ENCODE assay signal across 8 mouse cellular contexts in genomic region chr12:87148136-87148535, GRCm38 (mm10). TPM values are rescaled to one million over a fixed set of nuclear protein-coding genes. Genes with fewer than 3 reads are reported as not detected.
A peak's percentile ranks its signal among the peaks of the same experiment; 100 is the strongest.
DNase-seq lines count a peak whose midpoint lies in the region; ATAC-seq and TF ChIP-seq lines count a peak whose summit lies in the region.

No protein-coding gene starts in this region.

- H3K27ac ChIP-seq in left cerebral cortex, adult 2 months = peak overlapping the region; percentile 96
- H3K27ac ChIP-seq in embryonic facial prominence, embryonic 15.5 days (replicated peaks) = peak overlapping the region; percentile 98
- H3K27ac ChIP-seq in kidney, postnatal 0 days = peak overlapping the region; percentile 81
- peak overlapping the region; percentile 98 for H3K27ac ChIP-seq in midbrain, embryonic 14.5 days (replicated peaks; ENCODE audit: low read depth, low read length)

- ATAC-seq in embryonic facial prominence, embryonic 15.5 days (ENCODE audit: insufficient number of reproducible peaks, low FRiP score, low TSS enrichment, low read depth) = no peak
- ATAC-seq in kidney, postnatal 0 days (replicated peaks; ENCODE audit: low FRiP score, low read depth) = peak; percentile 9; the same call in 1 of the 2 replicates
- ATAC-seq in midbrain, embryonic 14.5 days (ENCODE audit: low FRiP score, low TSS enrichment) = no peak
- no peak for ATAC-seq in megakaryocyte progenitor cell, adult 5-6 weeks (replicated peaks; ENCODE audit: poor library complexity)
- ATAC-seq in inflammation-experienced regulatory T-cells, adult 6 months = no peak

- H3K9ac ChIP-seq in embryonic facial prominence, embryonic 15.5 days = peak overlapping the region; percentile 80
- peak overlapping the region; percentile 70 for H3K9ac ChIP-seq in kidney, postnatal 0 days (ENCODE audit: low read depth, low read length)
- H3K9ac ChIP-seq in midbrain, embryonic 14.5 days (replicated peaks; ENCODE audit: low read length) = peak overlapping the region; percentile 80

- H3K9me3 ChIP-seq in embryonic facial prominence, embryonic 15.5 days (replicated peaks) = no peaks in the 10 kb centered on the region
- H3K9me3 ChIP-seq in kidney, postnatal 0 days (replicated peaks; ENCODE audit: low read length) = no peaks in the 10 kb centered on the region
- 0 out of 2 replicates have a peak, but pooled peaks cover 2% of the 10 kb centered on the region for H3K9me3 ChIP-seq in midbrain, embryonic 14.5 days (ENCODE audit: control insufficient read depth, low read length)

- H3K4me3 ChIP-seq in left cerebral cortex, adult 2 months = peak overlapping the region; percentile 92
- H3K4me3 ChIP-seq in embryonic facial prominence, embryonic 15.5 days (replicated peaks) = peak overlapping the region; percentile 95
- peak overlapping the region; percentile 64 for H3K4me3 ChIP-seq in kidney, postnatal 0 days (replicated peaks; ENCODE audit: low read depth, low read length)
- H3K4me3 ChIP-seq in midbrain, embryonic 14.5 days (replicated peaks; ENCODE audit: low read depth, low read length) = peak overlapping the region; percentile 92

- H3K36me3 ChIP-seq in embryonic facial prominence, embryonic 15.5 days = no peaks in the 10 kb centered on the region; the same call in 1 of the 2 replicates
- no peaks in the 10 kb centered on the region for H3K36me3 ChIP-seq in kidney, postnatal 0 days (ENCODE audit: insufficient read depth, low read length)
- H3K36me3 ChIP-seq in midbrain, embryonic 14.5 days (ENCODE audit: control insufficient read depth, insufficient read depth, low read length) = no peaks in the 10 kb centered on the region

- peak overlapping the region; percentile 60 for H3K4me2 ChIP-seq in embryonic facial prominence, embryonic 15.5 days (replicated peaks)
- H3K4me2 ChIP-seq in kidney, postnatal 0 days (ENCODE audit: low read length) = peak overlapping the region; percentile 62
- H3K4me2 ChIP-seq in midbrain, embryonic 14.5 days (ENCODE audit: low read length) = peak overlapping the region; percentile 65

- intact Hi-C loops in left cerebral cortex, adult 2 months (cut with DNase I) = loop anchor here (5.0 to 10.0 kb wide), 2 partner anchors 49 to 383 kb away; partner anchors contain the start of gene Samd15
- intact Hi-C loops in left cerebral cortex, postnatal 25 days (cut with DNase I) = loop anchor here (5.0 to 10.0 kb wide), 2 partner anchors 184 to 373 kb away; no protein-coding TSS in a partner anchor

- 13% methylated on average over 15 of the region's 15 CpGs for WGBS in embryonic facial prominence, embryonic 15.5 days
- 16% methylated on average over 15 of the region's 15 CpGs for whole genome bisulfite sequencing in kidney, postnatal 0 days
- 22% methylated on average over 15 of the region's 15 CpGs for WGBS in midbrain, embryonic 14.5 days

- TF ChIP-seq CTCF in left cerebral cortex, adult 2 months (IDR thresholded peaks at IDR 0.05) = no peak
- TF ChIP-seq CTCF in kidney, postnatal 0 days (IDR thresholded peaks at IDR 0.05; ENCODE audit: low read depth) = no peak

- DNase-seq in left cerebral cortex, adult 2 months (ENCODE audit: extremely low spot score in 1 of 2, low spot score in 2 of 2) = no peak
- DNase-seq in left cerebral cortex, postnatal 25 days (ENCODE audit: low spot score in 2 of 2) = no peak
- peak; percentile 51 for DNase-seq in kidney, postnatal 0 days (ENCODE audit: low spot score)
- no peak for DNase-seq in midbrain, embryonic 14.5 days
- DNase-seq in cerebellum, adult 11 months = no peak

- H3K27me3 ChIP-seq in embryonic facial prominence, embryonic 15.5 days = no peaks in the 10 kb centered on the region
- no peaks in the 10 kb centered on the region for H3K27me3 ChIP-seq in kidney, postnatal 0 days (ENCODE audit: insufficient read depth, low read length)
- no peaks in the 10 kb centered on the region for H3K27me3 ChIP-seq in midbrain, embryonic 14.5 days (ENCODE audit: control insufficient read depth, insufficient read depth, low read length)

- peaks cover 14% of the 10 kb centered on the region for H3K4me1 ChIP-seq in embryonic facial prominence, embryonic 15.5 days
- 0 out of 2 replicates have a peak, but pooled peaks cover 4% of the 10 kb centered on the region for H3K4me1 ChIP-seq in kidney, postnatal 0 days (replicated peaks; ENCODE audit: insufficient read depth, low read length)
- peaks cover 11% of the 10 kb centered on the region; the same call in 1 of the 2 replicates for H3K4me1 ChIP-seq in midbrain, embryonic 14.5 days (ENCODE audit: control insufficient read depth, insufficient read depth, low read length)

RNA-seq across cellular contexts. Expression of gene Pomt2, which starts 0.4 kb away (rescaled TPM):
- 10 to 100 TPM; 16.4 to 19.6 TPM for total RNA-seq in left cerebral cortex, adult 2 months (2021)
- 10 to 100 TPM; 18.2 to 20.8 TPM for total RNA-seq in left cerebral cortex, postnatal 25 days (2021)
- polyA plus RNA-seq in embryonic facial prominence, embryonic 15.5 days (2015; fragmentation: Nextera tagmentation; extraction: Ambion mirVana) = 14.5 and 15.5 TPM in 2 replicates
- polyA plus RNA-seq in kidney, postnatal 0 days (2015; fragmentation: Nextera tagmentation; extraction: Ambion mirVana) = 14.6 TPM in 2 replicates
- polyA plus RNA-seq in midbrain, embryonic 14.5 days (2014; fragmentation: Nextera tagmentation; extraction: Ambion mirVana) = 12.2 and 16.6 TPM in 2 replicates
- total RNA-seq in megakaryocyte progenitor cell, adult 5-6 weeks (2015) = 6.4 and 7.7 TPM in 2 replicates
- 10.3 and 10.9 TPM in 2 replicates for total RNA-seq in megakaryocyte progenitor cell, adult 5-6 weeks (2017)
- 1 to 10 TPM in 2 of 3 experiments, under 1 TPM in 1; 0.69 to 1.1 (median 1.1) TPM for polyA plus RNA-seq in inflammation-experienced regulatory T-cells, adult 6 months (2017; shearing (Covaris generic))

RNA-seq across cellular contexts. Expression of gene Gstz1, which starts 1.2 kb away (rescaled TPM):
- total RNA-seq in left cerebral cortex, adult 2 months (2021) = 10 to 100 TPM; 48.9 to 50.3 TPM
- 10 to 100 TPM; 45.5 to 48.5 TPM for total RNA-seq in left cerebral cortex, postnatal 25 days (2021)
- polyA plus RNA-seq in embryonic facial prominence, embryonic 15.5 days (2015; fragmentation: Nextera tagmentation; extraction: Ambion mirVana) = 31.4 and 38.1 TPM in 2 replicates
- polyA plus RNA-seq in kidney, postnatal 0 days (2015; fragmentation: Nextera tagmentation; extraction: Ambion mirVana) = 89.7 and 91.3 TPM in 2 replicates
- 29.9 and 30.8 TPM in 2 replicates for polyA plus RNA-seq in midbrain, embryonic 14.5 days (2014; fragmentation: Nextera tagmentation; extraction: Ambion mirVana)
- total RNA-seq in megakaryocyte progenitor cell, adult 5-6 weeks (2015) = 30.9 and 31.3 TPM in 2 replicates
- 26.1 and 27.1 TPM in 2 replicates for total RNA-seq in megakaryocyte progenitor cell, adult 5-6 weeks (2017)
- polyA plus RNA-seq in inflammation-experienced regulatory T-cells, adult 6 months (2017; shearing (Covaris generic)) = 10 to 100 TPM; 10.5 to 21.8 (median 13.0) TPM

RNA-seq across cellular contexts. Expression of gene Ngb, which starts 45.8 kb away (rescaled TPM):
- 1 to 10 TPM; 9.1 to 9.4 TPM for total RNA-seq in left cerebral cortex, adult 2 months (2021)
- 1 to 10 TPM; 8.0 to 9.8 TPM for total RNA-seq in left cerebral cortex, postnatal 25 days (2021)
- polyA plus RNA-seq in embryonic facial prominence, embryonic 15.5 days (2015; fragmentation: Nextera tagmentation; extraction: Ambion mirVana) = 0.16 and 0.17 TPM in 2 replicates
- 0.24 and 0.33 TPM in 2 replicates for polyA plus RNA-seq in kidney, postnatal 0 days (2015; fragmentation: Nextera tagmentation; extraction: Ambion mirVana)
- polyA plus RNA-seq in midbrain, embryonic 14.5 days (2014; fragmentation: Nextera tagmentation; extraction: Ambion mirVana) = 3.8 and 5.1 TPM in 2 replicates
- total RNA-seq in megakaryocyte progenitor cell, adult 5-6 weeks (2015) = 0.49 TPM in 1 of 2 replicates, not detected in the other
- total RNA-seq in megakaryocyte progenitor cell, adult 5-6 weeks (2017) = 0.51 and 0.75 TPM in 2 replicates
- not detected for polyA plus RNA-seq in inflammation-experienced regulatory T-cells, adult 6 months (2017; shearing (Covaris generic))

RNA-seq across cellular contexts. Expression of gene Samd15, which starts 51.4 kb away (rescaled TPM):
- 1 to 10 TPM; 4.7 TPM for total RNA-seq in left cerebral cortex, adult 2 months (2021)
- total RNA-seq in left cerebral cortex, postnatal 25 days (2021) = 1 to 10 TPM; 4.5 to 4.7 TPM
- polyA plus RNA-seq in embryonic facial prominence, embryonic 15.5 days (2015; fragmentation: Nextera tagmentation; extraction: Ambion mirVana) = 0.95 and 1.8 TPM in 2 replicates
- polyA plus RNA-seq in kidney, postnatal 0 days (2015; fragmentation: Nextera tagmentation; extraction: Ambion mirVana) = 1.3 and 1.4 TPM in 2 replicates
- polyA plus RNA-seq in midbrain, embryonic 14.5 days (2014; fragmentation: Nextera tagmentation; extraction: Ambion mirVana) = 1.2 and 2.6 TPM in 2 replicates
- total RNA-seq in megakaryocyte progenitor cell, adult 5-6 weeks (2015) = 0.61 and 1.2 TPM in 2 replicates
- 0.47 and 0.75 TPM in 2 replicates for total RNA-seq in megakaryocyte progenitor cell, adult 5-6 weeks (2017)
- 1 to 10 TPM; 1.9 to 4.5 (median 1.9) TPM for polyA plus RNA-seq in inflammation-experienced regulatory T-cells, adult 6 months (2017; shearing (Covaris generic))

RNA-seq across cellular contexts. Expression of gene Tmed8, which starts 52.1 kb away (rescaled TPM):
- total RNA-seq in left cerebral cortex, adult 2 months (2021) = 10 to 100 TPM; 27.5 to 29.5 TPM
- total RNA-seq in left cerebral cortex, postnatal 25 days (2021) = 10 to 100 TPM; 30.7 to 32.4 TPM
- polyA plus RNA-seq in embryonic facial prominence, embryonic 15.5 days (2015; fragmentation: Nextera tagmentation; extraction: Ambion mirVana) = 2.2 and 2.4 TPM in 2 replicates
- polyA plus RNA-seq in kidney, postnatal 0 days (2015; fragmentation: Nextera tagmentation; extraction: Ambion mirVana) = 1.7 and 1.8 TPM in 2 replicates
- 6.5 and 6.9 TPM in 2 replicates for polyA plus RNA-seq in midbrain, embryonic 14.5 days (2014; fragmentation: Nextera tagmentation; extraction: Ambion mirVana)
- total RNA-seq in megakaryocyte progenitor cell, adult 5-6 weeks (2015) = 5.9 and 7.0 TPM in 2 replicates
- 6.5 and 7.5 TPM in 2 replicates for total RNA-seq in megakaryocyte progenitor cell, adult 5-6 weeks (2017)
- polyA plus RNA-seq in inflammation-experienced regulatory T-cells, adult 6 months (2017; shearing (Covaris generic)) = 1 to 10 TPM; 3.5 to 4.4 (median 3.5) TPM
